Mouse (Mus musculus) lung, postnatal 10 days (tissue): ENCODE results near the gene Mog.
"Not testable (repeated sequence)": the region's sequence is repeated elsewhere in the genome, so short reads cannot be mapped to it uniquely, and the experiment has no call there.

Experiments
- DNase-seq: peaks from one replicate; pipeline ENCODE4 v3.0.0; 2021

The Mog gene

DNA sequence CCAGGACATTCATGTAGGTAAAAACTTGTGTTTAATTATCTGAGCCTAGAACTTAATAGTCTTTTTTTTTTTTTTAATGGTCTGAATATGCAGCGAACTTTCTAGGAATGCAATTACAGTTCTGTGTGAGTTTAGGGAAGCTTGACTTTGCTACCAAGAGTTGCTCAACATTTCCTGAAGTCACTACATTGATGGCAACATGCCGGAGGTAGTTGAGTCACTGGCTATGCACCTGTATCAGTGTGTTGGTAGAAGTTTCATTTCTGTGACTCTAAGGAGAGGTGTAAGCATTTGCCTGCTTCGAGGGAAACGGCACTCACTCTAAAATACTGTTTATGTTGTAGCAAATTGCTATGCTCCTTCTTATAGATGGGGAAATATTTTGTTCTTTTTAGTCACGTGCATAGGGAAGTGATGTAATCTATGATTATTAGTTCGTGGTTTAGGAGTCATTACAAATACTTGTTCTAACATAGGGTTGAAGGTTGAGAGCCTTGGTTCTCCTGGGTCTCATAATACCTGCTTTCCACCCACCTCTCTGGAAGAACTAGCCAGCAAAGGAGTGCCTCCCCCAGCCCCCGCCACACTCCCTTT is 21.6 kb upstream of the Mog start:
- DNase-seq = no peak

- DNase-seq = no peak
These were observed 16.1 kb upstream of the Mog start for GRCm38 (mm10) chr17:37039127-37039894.

- DNase-seq = no peak
These were observed 6.0 kb upstream of the Mog start for GRCm38 (mm10) chr17:37029162-37029561.

DNA sequence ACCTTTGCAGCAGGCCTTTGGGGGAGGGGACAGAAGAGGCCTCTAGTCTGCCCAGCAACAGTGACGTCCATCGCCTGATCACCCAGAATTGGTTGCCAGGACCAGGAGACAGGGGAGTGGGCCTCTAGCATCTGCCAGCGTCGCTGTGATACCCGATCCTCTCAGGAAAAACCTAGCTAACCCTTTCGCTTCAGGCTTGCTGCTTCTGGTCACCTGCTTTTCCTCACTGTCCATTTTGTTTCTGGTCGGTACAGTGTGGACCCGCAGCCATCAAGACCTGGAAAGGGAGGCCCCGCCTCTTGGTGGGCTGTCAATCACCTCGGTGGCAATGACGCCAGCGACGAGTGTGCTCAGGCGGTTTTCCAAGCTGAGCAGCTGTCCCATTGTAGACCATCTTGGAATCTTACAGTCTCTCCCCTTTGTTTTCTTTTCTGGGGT is 5.5 kb upstream of the Mog start:
- peak; percentile 95 for DNase-seq

DNA sequence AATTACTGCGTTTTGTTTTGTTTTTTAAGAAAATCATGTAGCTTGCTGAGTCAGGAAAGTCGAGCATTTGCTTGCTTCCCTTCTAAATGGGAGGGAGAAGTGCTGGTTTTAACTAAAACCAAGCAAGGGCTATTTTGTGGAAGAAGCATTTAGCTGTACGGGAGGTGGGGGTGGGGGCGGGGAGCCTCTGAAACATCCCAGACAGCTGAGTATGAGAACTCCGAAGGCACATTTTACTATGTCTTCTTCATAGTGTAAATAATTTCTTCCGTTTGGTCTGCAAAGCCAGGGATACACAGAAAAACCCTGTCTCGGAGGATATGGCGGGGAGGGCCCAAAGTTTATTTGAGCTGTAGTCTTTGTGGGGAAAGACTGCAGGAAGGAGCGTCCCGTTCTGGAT is 5.0 kb upstream of the Mog start:
- no peak for DNase-seq

DNA sequence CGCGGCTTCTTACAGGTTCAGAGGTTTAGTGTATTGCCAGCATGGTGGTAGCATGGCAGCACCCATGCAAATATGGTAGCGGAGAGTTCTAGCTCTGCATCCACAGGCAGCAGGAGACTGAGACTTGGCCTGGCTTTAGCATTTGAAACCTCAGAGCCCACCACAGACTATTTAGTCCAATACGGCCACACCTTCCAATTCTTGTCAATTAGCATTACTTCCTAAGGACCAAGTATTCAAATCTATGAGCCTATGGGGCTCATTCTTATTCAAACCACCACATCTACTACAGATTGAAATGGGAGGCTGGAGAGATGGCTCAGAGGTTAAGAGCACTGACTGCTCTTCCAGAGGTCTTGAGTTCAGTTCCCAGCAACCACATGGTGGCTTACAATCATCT is 4.3 kb upstream of the Mog start:
- DNase-seq = no peak

GRCm38 (mm10) chr17:37026425-37026824 is 3.2 kb upstream of the Mog start:
- DNase-seq = no peak

GRCm38 (mm10) chr17:37019242-37019641 is 4.0 kb downstream of the Mog start:
- DNase-seq = not testable (repeated sequence)

- no peak for DNase-seq
These were observed 4.9 kb downstream of the Mog start for GRCm38 (mm10) chr17:37018328-37018727.

DNA sequence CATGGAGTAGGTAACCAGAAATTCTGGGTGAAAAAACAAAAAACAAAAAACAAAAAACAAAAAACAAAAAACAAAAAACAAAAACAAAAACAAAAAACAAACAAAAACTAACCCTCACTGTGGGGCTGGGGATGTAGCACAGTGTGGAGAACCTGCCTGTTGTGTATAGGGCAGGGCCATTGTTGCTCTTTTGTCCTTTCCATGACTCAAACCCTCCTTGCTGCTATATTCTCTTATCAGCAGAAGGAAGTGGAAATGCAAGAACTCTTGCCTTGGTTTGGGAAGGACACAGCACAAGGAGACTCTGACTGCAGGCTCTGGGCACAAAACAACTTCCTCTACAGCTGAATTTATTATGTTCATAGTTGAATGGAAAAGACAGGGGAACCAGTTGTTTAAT is 6.9 kb downstream of the Mog start:
- DNase-seq = no peak

DNA sequence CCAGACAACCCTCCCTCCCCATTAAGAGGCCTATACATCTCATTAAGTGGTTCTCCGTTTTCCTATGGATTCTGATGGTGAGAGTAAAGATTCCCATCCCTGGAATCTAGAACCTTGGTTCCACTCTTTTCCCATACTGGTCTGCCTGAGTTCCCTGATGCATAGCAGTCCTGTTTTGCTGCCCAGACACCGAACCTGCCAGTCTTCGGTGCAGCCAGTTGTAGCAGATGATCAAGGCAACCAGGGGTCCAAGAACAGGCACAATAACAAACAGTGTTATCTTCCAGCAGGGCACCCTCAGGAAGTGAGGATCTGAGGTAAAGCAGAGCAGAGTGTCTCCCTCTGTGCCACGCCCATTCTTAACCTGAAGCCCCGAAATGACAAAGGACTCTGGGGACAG is 11.1 kb downstream of the Mog start:
- no peak for DNase-seq

GRCm38 (mm10) chr17:37011719-37012118 is 11.5 kb downstream of the Mog start:
- no peak for DNase-seq

- no peak for DNase-seq
These were observed 13.6 kb downstream of the Mog start for GRCm38 (mm10) chr17:37009460-37010042.

DNA sequence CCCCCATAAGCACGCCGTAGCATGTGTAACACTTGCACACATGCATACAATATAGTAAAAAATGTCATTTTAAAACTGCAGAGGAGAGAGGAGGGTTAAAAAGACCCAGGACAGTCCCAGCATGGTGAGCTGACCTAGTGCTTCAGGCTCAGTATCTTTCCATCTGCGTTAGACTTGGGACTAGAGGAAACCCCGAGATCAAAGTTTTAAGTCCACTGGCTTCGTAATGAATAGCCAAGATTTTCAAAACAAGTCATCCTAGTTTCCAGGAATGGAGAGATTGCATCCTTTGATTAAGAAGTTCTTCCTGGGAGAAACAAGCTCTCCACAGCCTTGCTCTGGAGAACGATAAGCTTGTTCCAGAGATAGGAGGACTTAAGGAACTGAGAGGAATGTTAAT is 15.0 kb downstream of the Mog start:
- no peak for DNase-seq

DNA sequence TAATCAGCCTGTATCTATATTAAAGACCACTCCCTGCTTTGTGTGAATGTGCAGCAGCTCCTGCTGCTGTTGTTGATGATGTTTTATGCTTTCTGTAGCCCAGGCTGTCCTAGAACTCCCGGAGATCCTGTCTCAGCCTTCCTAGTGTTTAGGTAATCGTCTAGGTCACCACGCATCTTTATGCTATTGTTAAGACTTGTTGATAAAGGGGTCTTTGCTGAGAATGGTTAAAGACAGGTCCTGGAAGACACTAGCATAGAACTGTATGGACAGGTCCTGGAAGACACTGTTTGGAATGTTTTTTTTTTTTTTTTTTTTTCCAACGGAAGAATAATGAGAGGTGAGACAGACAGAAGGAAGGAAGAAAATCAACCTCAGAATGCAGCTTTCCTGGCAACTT is 19.8 kb downstream of the Mog start:
- no peak for DNase-seq

GRCm38 (mm10) chr17:37002364-37003330 is 20.6 kb downstream of the Mog start:
- DNase-seq = peak; percentile 88

DNA sequence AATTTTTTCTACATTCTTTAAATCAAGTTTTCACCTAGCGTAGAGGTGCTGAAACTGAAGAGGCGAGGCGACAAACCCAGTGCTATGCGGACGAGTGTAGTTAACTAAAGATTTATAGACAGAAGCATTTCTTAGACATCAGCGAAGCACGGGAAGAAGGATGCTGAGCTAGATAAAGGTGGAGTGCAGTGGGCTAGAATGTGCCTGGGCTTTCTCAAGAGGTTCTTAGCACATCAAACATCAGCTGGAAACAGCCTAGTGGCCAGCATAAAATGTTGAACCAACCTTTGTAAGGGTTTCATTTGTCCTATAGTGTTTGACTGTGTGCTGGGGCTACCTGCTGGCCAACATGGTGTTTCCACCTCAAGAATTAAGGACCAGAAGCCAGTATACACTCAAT is 22.3 kb downstream of the Mog start, which contains the start of gene Zfp57:
Zfp57 (plus strand) TSS at position 301 of the 400 bp plus-strand sequence.
- DNase-seq = no peak

DNA sequence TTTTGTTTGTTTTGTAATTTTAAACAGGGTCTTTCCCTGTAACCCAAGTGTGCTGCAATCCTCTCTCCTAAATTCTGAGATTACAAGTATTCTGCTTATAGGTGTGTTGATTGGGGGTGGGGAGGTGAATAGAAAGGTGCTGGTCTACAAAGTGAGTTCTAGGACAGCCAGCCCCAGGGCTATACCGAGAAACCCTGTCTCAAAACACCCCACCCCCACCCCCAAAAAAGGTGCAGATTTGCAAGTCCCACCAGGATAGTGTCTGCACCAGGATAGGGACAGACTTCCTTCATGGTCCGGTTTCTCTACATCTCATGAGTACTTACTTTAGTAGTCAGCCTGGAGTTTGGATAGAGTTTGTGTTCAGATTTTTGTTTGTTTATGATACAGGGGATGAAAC is 24.7 kb downstream of the Mog start:
- DNase-seq = no peak

DNA sequence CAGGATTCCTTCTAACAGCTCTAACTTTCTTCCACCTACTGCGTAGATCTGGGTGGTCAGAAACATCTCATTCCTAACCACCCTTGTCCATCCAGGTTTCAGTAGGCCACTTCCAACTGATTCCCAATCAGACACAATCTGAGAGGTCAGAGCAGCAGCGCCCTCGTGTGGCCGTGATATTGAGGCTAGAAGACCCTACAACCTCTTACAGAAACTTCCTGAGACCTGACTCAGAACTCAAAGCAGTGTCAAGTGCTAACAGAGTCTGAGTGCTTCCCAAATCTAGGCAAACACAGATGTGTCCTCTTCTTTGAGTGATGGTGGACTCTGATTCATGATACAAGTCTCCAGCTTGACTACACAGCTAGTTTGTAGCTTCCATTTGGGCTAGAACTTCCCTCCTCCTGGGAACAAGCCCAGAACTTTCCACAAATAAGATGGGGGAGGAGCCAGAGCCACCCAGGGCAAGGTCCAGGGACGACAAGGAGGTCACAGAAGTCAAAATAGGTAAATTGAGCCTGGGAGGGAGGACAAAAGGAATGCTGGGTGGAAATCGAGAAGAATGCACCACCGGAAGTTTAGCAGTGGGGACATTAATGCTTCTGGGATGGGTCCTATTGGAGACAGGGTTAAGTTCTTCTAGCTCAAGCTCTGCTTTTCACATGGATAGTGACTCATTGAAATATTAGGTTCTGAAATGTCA is 26.0 kb downstream of the Mog start:
- DNase-seq = peak; percentile 90

DNA sequence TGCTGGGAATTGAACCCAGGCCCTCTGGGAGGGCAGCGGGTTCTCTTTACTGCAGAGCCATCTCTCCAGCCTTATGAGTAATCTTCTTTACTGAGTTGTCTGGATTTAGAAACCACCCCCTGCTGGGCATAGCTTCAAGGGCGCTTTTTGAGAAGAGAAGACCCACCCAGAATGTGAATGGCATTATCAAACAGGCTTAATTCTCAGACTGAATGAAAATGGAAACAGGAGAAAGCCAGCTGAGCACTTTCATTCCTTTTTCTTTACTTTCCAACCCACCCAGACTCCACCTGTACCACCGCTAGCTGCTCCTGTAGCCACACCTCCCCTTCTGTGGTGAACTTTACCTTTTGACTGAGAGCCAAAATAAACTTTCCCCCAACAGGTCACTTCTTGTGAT is 27.8 kb downstream of the Mog start:
- no peak for DNase-seq

DNA sequence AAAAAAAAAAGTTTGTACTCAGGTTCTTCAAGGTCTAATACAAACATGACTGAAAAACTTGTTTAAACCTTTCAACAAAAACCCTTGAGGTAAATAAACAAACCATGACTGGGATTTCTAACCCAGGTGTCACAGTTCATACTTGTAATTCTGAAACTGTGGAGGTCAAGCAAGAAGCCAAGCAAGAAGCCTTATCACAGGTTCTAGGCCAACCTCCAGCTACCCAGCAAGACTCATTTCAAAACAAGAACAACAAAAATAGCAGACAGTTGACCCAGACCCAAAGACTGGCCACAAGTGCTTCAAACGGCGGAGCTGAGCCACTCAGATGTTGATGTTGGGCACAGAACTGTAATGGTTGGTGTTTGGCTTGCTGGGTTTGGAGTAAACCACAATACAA is 28.7 kb downstream of the Mog start:
- no peak for DNase-seq

DNA sequence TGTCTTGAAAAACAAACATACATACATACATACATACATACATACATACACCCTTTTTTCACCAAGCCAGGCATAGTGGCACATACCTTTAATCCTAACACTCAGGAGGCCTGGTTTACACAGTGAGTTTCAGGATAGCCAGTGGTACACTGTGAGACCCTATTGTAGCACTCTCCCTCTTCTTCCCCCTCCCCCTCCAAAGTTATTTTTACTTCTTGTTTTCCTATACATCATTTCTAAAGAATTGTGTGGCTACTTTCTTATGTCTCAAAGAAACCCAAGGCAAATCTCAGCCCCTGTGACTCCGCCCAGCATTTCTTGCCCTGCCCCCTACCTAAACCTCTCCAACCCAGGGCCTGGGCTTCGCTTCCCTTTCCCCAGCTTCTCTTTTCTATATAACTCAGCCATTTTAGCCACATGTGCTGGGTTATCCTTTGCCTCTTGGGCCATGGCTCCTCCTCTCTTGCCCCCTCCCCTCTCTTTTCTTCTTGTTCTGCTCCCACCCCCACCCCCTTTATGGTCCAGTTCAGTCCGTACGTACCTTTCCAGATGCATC is 29.4 kb downstream of the Mog start:
- no peak for DNase-seq
